Comparison of ENCODE assay signal across 21 mouse cellular contexts in the genomic region with DNA sequence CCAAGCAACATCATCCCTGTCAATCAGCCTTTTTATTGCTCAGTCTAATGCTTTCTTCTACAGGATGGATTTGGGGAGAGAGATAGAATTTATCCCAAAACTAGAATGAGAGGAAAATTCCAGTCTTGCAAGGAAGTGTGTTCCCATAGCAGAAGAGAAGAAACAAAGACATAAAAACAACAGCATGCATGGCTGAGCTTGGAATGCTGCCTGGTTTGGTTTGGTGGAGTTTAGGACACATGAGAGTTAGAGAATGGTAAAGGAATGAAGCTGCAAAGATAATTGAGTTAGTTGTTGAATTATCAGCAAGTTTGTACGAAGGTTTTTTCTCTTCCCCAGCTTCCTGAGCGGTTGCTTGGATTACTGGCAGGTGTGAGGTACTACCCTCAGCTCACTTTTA.
DNase-seq lines count a peak whose midpoint lies in the region; ATAC-seq and TF ChIP-seq lines count a peak whose summit lies in the region.
"Had no signal": no experiment of that assay in that cellular context is flagged by ENCODE, and none has a peak within 500 bp of the region (broad histone marks: within the 10 kb centered on the region; RNA-seq: fewer than 3 reads in every experiment).

No protein-coding gene starts in this region.

- in situ Hi-C loops in Patski (cut with MboI; ENCODE audit: low pct_unique_long_range_greater_than_20kb): no loop called here

- H3K9ac ChIP-seq in kidney, embryonic 16.5 days (replicated peaks; ENCODE audit: low read length): no peak overlapping the region
- H3K9ac ChIP-seq: embryonic facial prominence, embryonic 12.5 days; forebrain, embryonic 12.5 days; heart, embryonic 15.5 days; hindbrain, embryonic 14.5 days had no signal

- no peaks in the 10 kb centered on the region for H3K27me3 ChIP-seq in Patski
- H3K27me3 ChIP-seq in kidney, adult 2 months (replicated peaks; ENCODE audit: control insufficient read depth, insufficient read depth, low read length): no peaks in the 10 kb centered on the region
- H3K27me3 ChIP-seq in kidney, embryonic 16.5 days (ENCODE audit: insufficient read depth, low read length): no peaks in the 10 kb centered on the region
- H3K27me3 ChIP-seq: embryonic facial prominence, embryonic 12.5 days; forebrain, embryonic 12.5 days; heart, embryonic 15.5 days had no signal

- no peak overlapping the region for H3K4me3 ChIP-seq in kidney, adult 2 months (ENCODE audit: insufficient read depth, low read depth, low read length)
- no peak overlapping the region for H3K4me3 ChIP-seq in kidney, embryonic 16.5 days (ENCODE audit: low read length)
- H3K4me3 ChIP-seq: embryonic facial prominence, embryonic 12.5 days; forebrain, embryonic 12.5 days; heart, adult 2 months; heart, embryonic 15.5 days; hindbrain, embryonic 10.5 days had no signal

- peak overlapping the region; percentile 66 for H3K27ac ChIP-seq in kidney, adult 2 months (ENCODE audit: insufficient read depth, low read depth, low read length)
- no peak overlapping the region for H3K27ac ChIP-seq in kidney, embryonic 16.5 days (ENCODE audit: low read length)
- H3K27ac ChIP-seq: embryonic facial prominence, embryonic 12.5 days; forebrain, embryonic 12.5 days; heart, adult 2 months; heart, embryonic 15.5 days; hindbrain, embryonic 10.5 days; hindbrain, embryonic 14.5 days had no signal

- POLR2A ChIA-PET in Patski (lab: Charles Lee): interaction anchor here (1.2 kb wide), 1 partner anchor 29 kb away, joined by 5 read pairs; no protein-coding TSS in a partner anchor

- H3K9me3 ChIP-seq in kidney, embryonic 16.5 days (ENCODE audit: low read length): no peaks in the 10 kb centered on the region
- H3K9me3 ChIP-seq: embryonic facial prominence, embryonic 12.5 days; forebrain, embryonic 12.5 days; heart, embryonic 15.5 days; hindbrain, embryonic 10.5 days had no signal

- peak; percentile 88 for ATAC-seq in Patski
- 0 out of 2 replicates have a peak, but pooled peaks have one; percentile 46 for ATAC-seq in kidney, embryonic 16.5 days (ENCODE audit: low FRiP score, low TSS enrichment)
- ATAC-seq: activated CD4-positive, CD25-positive, alpha-beta regulatory T cell, adult 4 months; forebrain, embryonic 16.5 days had no signal

- 41% methylated on average over 2 of the region's 2 CpGs for WGBS in kidney, adult 2 months
- WGBS in kidney, embryonic 16.5 days: 63% methylated on average over 2 of the region's 2 CpGs

- peaks cover 7% of the 10 kb centered on the region; the same call in 1 of the 2 replicates for H3K4me1 ChIP-seq in kidney, adult 2 months (ENCODE audit: control insufficient read depth, insufficient read depth, low read length)
- H3K4me1 ChIP-seq in kidney, embryonic 16.5 days (ENCODE audit: insufficient read depth, low read length): peaks cover 10% of the 10 kb centered on the region; the same call in 1 of the 2 replicates
- H3K4me1 ChIP-seq: forebrain, embryonic 12.5 days; heart, embryonic 15.5 days; hindbrain, embryonic 10.5 days had no signal

- TF ChIP-seq POLR2A in kidney, adult 2 months (IDR thresholded peaks at IDR 0.05; ENCODE audit: low read depth, low read length): no peak

- CTCF ChIA-PET in Patski (lab: Charles Lee): interaction anchor here (0.7 to 4.5 kb wide), 11 partner anchors 10 to 101 kb away, joined by 3 to 18 read pairs (median 4); no protein-coding TSS in a partner anchor

- intact Hi-C loops in heart, postnatal 14 days (cut with DNase I): no loop called here

- H3K4me2 ChIP-seq in kidney, embryonic 16.5 days (replicated peaks; ENCODE audit: low read depth, low read length): no peak overlapping the region
- H3K4me2 ChIP-seq: embryonic facial prominence, embryonic 12.5 days; forebrain, embryonic 12.5 days; heart, embryonic 11.5 days; heart, embryonic 15.5 days; hindbrain, embryonic 14.5 days had no signal

- no peaks in the 10 kb centered on the region for H3K36me3 ChIP-seq in kidney, adult 2 months (ENCODE audit: control insufficient read depth, insufficient read depth, low read length)
- no peaks in the 10 kb centered on the region for H3K36me3 ChIP-seq in kidney, embryonic 16.5 days (ENCODE audit: insufficient read depth, low read length)
- H3K36me3 ChIP-seq: embryonic facial prominence, embryonic 12.5 days; forebrain, embryonic 12.5 days; heart, embryonic 15.5 days; hindbrain, embryonic 10.5 days had no signal

- DNase-seq in Patski (ENCODE audit: low read depth, low spot score): peak; percentile 80
- peak; percentile 65 for DNase-seq in kidney, adult 2 months
- peak; percentile 29 to 51 for DNase-seq in kidney, postnatal 36 days
- DNase-seq in cerebellum, postnatal 10 days: no peak
- DNase-seq in heart, postnatal 14 days: no peak
- no peak for DNase-seq in T-cell, adult 2 months (ENCODE audit: low spot score)
- DNase-seq: adrenal gland, postnatal 14 days; cerebellum, adult 11-12 months; cerebellum, postnatal 14 days; embryo, embryonic 11 days; gastrocnemius, postnatal 14 days; heart, adult 2 months had no signal

- no peak for TF ChIP-seq CTCF in Patski (IDR thresholded peaks at IDR 0.05)
- no peak for TF ChIP-seq CTCF in kidney, adult 2 months (conservative IDR thresholded peaks at IDR 0.05; ENCODE audit: insufficient read depth, insufficient read length, low read depth, low read length)

Comparison
In these comparisons a context has a peak if more than half of its experiments do, and no peak if none do; other contexts are left out.
1. DNase-seq: peak in Patski (single experiment), kidney, adult 2 months (single experiment) and kidney, postnatal 36 days (2 of 2); none in cerebellum, postnatal 10 days (0 of 2), heart, postnatal 14 days (0 of 2) and T-cell, adult 2 months (single experiment).